Comparison of ENCODE assay signal across 9 mouse cellular contexts in the genomic region with DNA sequence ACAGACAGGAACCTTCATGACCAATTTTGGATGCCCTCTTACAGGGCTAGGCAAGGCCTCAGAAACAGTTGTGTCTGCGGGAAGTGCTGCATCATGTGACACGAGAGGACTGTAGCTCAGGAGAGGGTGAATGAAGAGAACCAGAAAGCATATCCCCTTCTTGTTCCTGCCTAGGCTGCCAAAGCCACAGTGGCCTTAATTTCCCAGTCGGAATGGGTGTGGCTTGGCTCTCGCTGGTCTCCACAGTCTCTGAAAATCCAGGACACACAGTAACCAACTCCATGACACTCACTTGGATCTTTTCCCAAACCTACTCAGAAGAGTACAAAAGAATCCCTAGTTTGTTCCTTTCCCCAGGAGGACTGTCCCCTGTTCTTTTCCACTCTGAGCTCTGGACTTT. TPM values are rescaled to one million over a fixed set of nuclear protein-coding genes. Genes with fewer than 3 reads are reported as not detected.
DNase-seq lines count a peak whose midpoint lies in the region; ATAC-seq and TF ChIP-seq lines count a peak whose summit lies in the region.
"Had no signal": no experiment of that assay in that cellular context is flagged by ENCODE, and none has a peak within 500 bp of the region (broad histone marks: within the 10 kb centered on the region; RNA-seq: fewer than 3 reads in every experiment).

No protein-coding gene starts in this region.

- no peak overlapping the region for H3K9ac ChIP-seq in heart, adult 2 months (ENCODE audit: low read depth, low read length)
- H3K9ac ChIP-seq in midbrain, postnatal 0 days (replicated peaks; ENCODE audit: low read length, poor library complexity, severe bottlenecking): no peak overlapping the region
- no peak overlapping the region for H3K9ac ChIP-seq in midbrain, embryonic 13.5 days (replicated peaks)

- no peak for TF ChIP-seq EP300 in heart, adult 2 months (IDR thresholded peaks at IDR 0.05; ENCODE audit: insufficient read depth, low read depth, low read length)

- no peak for TF ChIP-seq CTCF in heart, adult 2 months (IDR thresholded peaks at IDR 0.05)
- TF ChIP-seq CTCF in midbrain, postnatal 0 days (IDR thresholded peaks at IDR 0.05): no peak

- ATAC-seq in midbrain, postnatal 0 days (ENCODE audit: low FRiP score): no peak
- no peak for ATAC-seq in midbrain, embryonic 13.5 days

- no peaks in the 10 kb centered on the region for H3K27me3 ChIP-seq in heart, adult 2 months (ENCODE audit: control insufficient read depth, insufficient read depth, low read length)
- no peaks in the 10 kb centered on the region for H3K27me3 ChIP-seq in heart, embryonic 10.5 days (ENCODE audit: insufficient read depth, poor library complexity, severe bottlenecking)
- H3K27me3 ChIP-seq in midbrain, postnatal 0 days (ENCODE audit: insufficient read depth, low read length): no peaks in the 10 kb centered on the region
- H3K27me3 ChIP-seq in midbrain, embryonic 13.5 days: no peaks in the 10 kb centered on the region

- H3K9me3 ChIP-seq in heart, embryonic 10.5 days: no peaks in the 10 kb centered on the region
- no peaks in the 10 kb centered on the region for H3K9me3 ChIP-seq in midbrain, postnatal 0 days (ENCODE audit: low read length)
- H3K9me3 ChIP-seq in midbrain, embryonic 13.5 days: no peaks in the 10 kb centered on the region

- no peaks in the 10 kb centered on the region for H3K79me2 ChIP-seq in heart, adult 2 months (replicated peaks; ENCODE audit: control insufficient read depth, insufficient read depth, low read length)

- no peak overlapping the region for H3K4me3 ChIP-seq in heart, adult 2 months
- no peak overlapping the region for H3K4me3 ChIP-seq in heart, embryonic 10.5 days
- no peak overlapping the region for H3K4me3 ChIP-seq in midbrain, postnatal 0 days (ENCODE audit: low read depth, low read length)
- no peak overlapping the region for H3K4me3 ChIP-seq in midbrain, embryonic 13.5 days (replicated peaks)

- intact Hi-C loops in heart, adult 2 months (cut with DNase I): loop anchor here (10.0 kb wide), 1 partner anchor 66 kb away; no protein-coding TSS in a partner anchor

- TF ChIP-seq POLR2A in heart, adult 2 months (IDR thresholded peaks at IDR 0.05; ENCODE audit: insufficient read depth, low read depth, low read length): no peak

- H3K4me1 ChIP-seq in heart, adult 2 months (ENCODE audit: control insufficient read depth, insufficient read depth, low read length): no peaks in the 10 kb centered on the region; the same call in 1 of the 2 replicates
- H3K4me1 ChIP-seq in heart, embryonic 10.5 days: peaks cover 7% of the 10 kb centered on the region; the same call in 1 of the 2 replicates
- no peaks in the 10 kb centered on the region for H3K4me1 ChIP-seq in midbrain, postnatal 0 days (ENCODE audit: insufficient read depth, low read length)
- H3K4me1 ChIP-seq in midbrain, embryonic 13.5 days (replicated peaks): no peaks in the 10 kb centered on the region

- no peak overlapping the region for H3K4me2 ChIP-seq in midbrain, postnatal 0 days (ENCODE audit: low read depth, low read length, poor library complexity, severe bottlenecking)
- no peak overlapping the region for H3K4me2 ChIP-seq in midbrain, embryonic 13.5 days (replicated peaks)

- peak; percentile 50 to 78 for DNase-seq in heart, adult 2 months
- DNase-seq in heart, embryonic 10.5 days (ENCODE audit: low spot score): no peak
- peak; percentile 78 for DNase-seq in midbrain, postnatal 0 days (ENCODE audit: low spot score)
- peak; percentile 69 for DNase-seq in gastrocnemius, postnatal 25 days
- DNase-seq in lung, postnatal 36 days: peak; percentile 62
- DNase-seq in urinary bladder, adult 18-20 months (ENCODE audit: low spot score in 2 of 2): no peak
- no peak for DNase-seq in right cerebral cortex, adult 2 months (ENCODE audit: low spot score in 2 of 2)

- peak overlapping the region; percentile 46 for H3K27ac ChIP-seq in heart, adult 2 months
- no peak overlapping the region for H3K27ac ChIP-seq in heart, embryonic 10.5 days
- H3K27ac ChIP-seq in midbrain, postnatal 0 days (ENCODE audit: low read depth, low read length): no peak overlapping the region
- no peak overlapping the region for H3K27ac ChIP-seq in midbrain, embryonic 13.5 days

- H3K36me3 ChIP-seq in heart, adult 2 months (ENCODE audit: control insufficient read depth, insufficient read depth, low read length): no peaks in the 10 kb centered on the region
- no peaks in the 10 kb centered on the region for H3K36me3 ChIP-seq in heart, embryonic 10.5 days
- peaks cover 3% of the 10 kb centered on the region; the same call in 1 of the 2 replicates for H3K36me3 ChIP-seq in midbrain, postnatal 0 days (ENCODE audit: insufficient read depth, low read length)
- H3K36me3 ChIP-seq in midbrain, embryonic 13.5 days: no peaks in the 10 kb centered on the region

- 9% methylated on average over 4 of the region's 4 CpGs for WGBS in heart, adult 2 months
- 61% methylated on average over 4 of the region's 4 CpGs for WGBS in heart, embryonic 10.5 days
- 55% methylated on average over 4 of the region's 4 CpGs for WGBS in midbrain, postnatal 0 days
- WGBS in midbrain, embryonic 13.5 days: 76% methylated on average over 4 of the region's 4 CpGs

RNA-seq across cellular contexts. Expression of gene Ppil6, which starts 10.7 kb away (rescaled TPM):
- 1 to 10 TPM in 1 of 2 experiments, under 1 TPM in 1; 0.84 to 1.7 TPM for total RNA-seq in heart, adult 2 months (2021)
- polyA plus RNA-seq in heart, adult 2 months (2012; rRNA removed): 0.59 and 1.2 TPM in 2 replicates
- polyA plus RNA-seq in heart, embryonic 10.5 days (2016; fragmentation: Nextera tagmentation; extraction: Ambion mirVana): 0.95 and 1.3 TPM in 2 replicates
- total RNA-seq in midbrain, postnatal 0 days (2014; rRNA removed): 1.8 and 2.3 TPM in 2 replicates
- 4.7 and 5.3 TPM in 2 replicates for polyA plus RNA-seq in midbrain, postnatal 0 days (2015; fragmentation: Nextera tagmentation; extraction: Ambion mirVana)
- polyA plus RNA-seq in midbrain, embryonic 13.5 days (2015; fragmentation: Nextera tagmentation; extraction: Ambion mirVana): 1.6 and 2.7 TPM in 2 replicates
- not detected for total RNA-seq in gastrocnemius, postnatal 25 days (2021)
- total RNA-seq: ES-E14 had no signal

RNA-seq across cellular contexts. Expression of gene Smpd2, which starts 10.8 kb away (rescaled TPM):
- 10 to 100 TPM; 31.8 to 36.2 TPM for total RNA-seq in heart, adult 2 months (2021)
- 60.2 and 60.8 TPM in 2 replicates for polyA plus RNA-seq in heart, adult 2 months (2012; rRNA removed)
- polyA plus RNA-seq in heart, embryonic 10.5 days (2016; fragmentation: Nextera tagmentation; extraction: Ambion mirVana): 51.8 and 52.7 TPM in 2 replicates
- 34.4 and 36.9 TPM in 2 replicates for total RNA-seq in midbrain, postnatal 0 days (2014; rRNA removed)
- polyA plus RNA-seq in midbrain, postnatal 0 days (2015; fragmentation: Nextera tagmentation; extraction: Ambion mirVana): 43.5 and 44.0 TPM in 2 replicates
- 35.0 and 37.0 TPM in 2 replicates for polyA plus RNA-seq in midbrain, embryonic 13.5 days (2015; fragmentation: Nextera tagmentation; extraction: Ambion mirVana)
- 10 to 100 TPM in 1 of 2 experiments, 1 to 10 TPM in 1; 9.5 to 12.0 TPM for total RNA-seq in gastrocnemius, postnatal 25 days (2021)

RNA-seq across cellular contexts. Expression of gene Cd164, which starts 18.3 kb away (rescaled TPM):
- total RNA-seq in heart, adult 2 months (2021): 100 to 1,000 TPM; 137 to 151 TPM
- 131 and 193 TPM in 2 replicates for polyA plus RNA-seq in heart, adult 2 months (2012; rRNA removed)
- polyA plus RNA-seq in heart, embryonic 10.5 days (2016; fragmentation: Nextera tagmentation; extraction: Ambion mirVana): 156 and 169 TPM in 2 replicates
- total RNA-seq in midbrain, postnatal 0 days (2014; rRNA removed): 29.3 and 31.2 TPM in 2 replicates
- polyA plus RNA-seq in midbrain, postnatal 0 days (2015; fragmentation: Nextera tagmentation; extraction: Ambion mirVana): 44.5 and 48.2 TPM in 2 replicates
- 51.3 and 56.5 TPM in 2 replicates for polyA plus RNA-seq in midbrain, embryonic 13.5 days (2015; fragmentation: Nextera tagmentation; extraction: Ambion mirVana)
- 100 to 1,000 TPM; 114 to 119 TPM for total RNA-seq in gastrocnemius, postnatal 25 days (2021)

RNA-seq across cellular contexts. Expression of gene Mical1, which starts 24.8 kb away (rescaled TPM):
- 10 to 100 TPM in 1 of 2 experiments, 1 to 10 TPM in 1; 9.6 to 11.0 TPM for total RNA-seq in heart, adult 2 months (2021)
- polyA plus RNA-seq in heart, adult 2 months (2012; rRNA removed): 18.5 and 20.3 TPM in 2 replicates
- polyA plus RNA-seq in heart, embryonic 10.5 days (2016; fragmentation: Nextera tagmentation; extraction: Ambion mirVana): 46.5 and 48.8 TPM in 2 replicates
- total RNA-seq in midbrain, postnatal 0 days (2014; rRNA removed): 24.1 and 24.6 TPM in 2 replicates
- polyA plus RNA-seq in midbrain, postnatal 0 days (2015; fragmentation: Nextera tagmentation; extraction: Ambion mirVana): 18.7 and 21.2 TPM in 2 replicates
- polyA plus RNA-seq in midbrain, embryonic 13.5 days (2015; fragmentation: Nextera tagmentation; extraction: Ambion mirVana): 27.9 and 31.9 TPM in 2 replicates
- 1 to 10 TPM; 6.9 to 8.1 TPM for total RNA-seq in gastrocnemius, postnatal 25 days (2021)

RNA-seq across cellular contexts. Expression of gene Zbtb24, which starts 50.8 kb away (rescaled TPM):
- 1 to 10 TPM; 6.9 to 7.9 TPM for total RNA-seq in heart, adult 2 months (2021)
- polyA plus RNA-seq in heart, adult 2 months (2012; rRNA removed): 6.0 and 8.7 TPM in 2 replicates
- polyA plus RNA-seq in heart, embryonic 10.5 days (2016; fragmentation: Nextera tagmentation; extraction: Ambion mirVana): 13.8 and 13.9 TPM in 2 replicates
- total RNA-seq in midbrain, postnatal 0 days (2014; rRNA removed): 17.2 and 22.3 TPM in 2 replicates
- polyA plus RNA-seq in midbrain, postnatal 0 days (2015; fragmentation: Nextera tagmentation; extraction: Ambion mirVana): 15.5 and 15.8 TPM in 2 replicates
- polyA plus RNA-seq in midbrain, embryonic 13.5 days (2015; fragmentation: Nextera tagmentation; extraction: Ambion mirVana): 20.6 and 22.8 TPM in 2 replicates
- 1 to 10 TPM; 3.5 to 3.7 TPM for total RNA-seq in gastrocnemius, postnatal 25 days (2021)

Comparison
In these comparisons a context has a peak if more than half of its experiments do, and no peak if none do; other contexts are left out.
1. DNase-seq: peak in heart, adult 2 months (2 of 2), midbrain, postnatal 0 days (single experiment), gastrocnemius, postnatal 25 days (single experiment) and lung, postnatal 36 days (single experiment); none in heart, embryonic 10.5 days (single experiment), urinary bladder, adult 18-20 months (0 of 2) and right cerebral cortex, adult 2 months (0 of 2).